Mouse (Mus musculus) right cerebral cortex, postnatal 4 days (tissue): ENCODE results near the gene Anapc7.
"Not testable (repeated sequence)": the region's sequence is repeated elsewhere in the genome, so short reads cannot be mapped to it uniquely, and the experiment has no call there.

ENCODE experiments used
- DNase-seq: peaks from one replicate; pipeline ENCODE4 v3.0.0-alpha.2; 2022

Gene Anapc7

DNA sequence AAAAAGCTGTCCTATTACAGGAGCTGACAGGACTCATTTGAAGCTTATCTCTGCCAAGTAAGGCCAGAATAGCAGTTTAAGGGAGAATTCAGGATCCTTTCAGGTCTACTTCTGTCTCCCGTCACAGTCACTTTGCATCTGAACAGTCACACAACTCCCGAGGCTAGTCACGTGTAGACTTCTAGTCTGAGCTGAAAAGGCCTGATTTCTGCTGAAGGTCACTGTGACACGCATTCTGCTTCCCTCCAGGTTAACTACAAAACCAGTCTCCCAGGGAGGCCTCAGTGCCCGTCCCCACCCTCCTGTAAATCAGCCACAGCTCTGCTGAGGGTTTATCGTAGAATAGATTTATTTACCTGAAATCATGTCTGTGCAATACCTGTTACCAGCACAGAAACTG, 31.7 kb downstream of the Anapc7 start:
- no peak for DNase-seq

DNA sequence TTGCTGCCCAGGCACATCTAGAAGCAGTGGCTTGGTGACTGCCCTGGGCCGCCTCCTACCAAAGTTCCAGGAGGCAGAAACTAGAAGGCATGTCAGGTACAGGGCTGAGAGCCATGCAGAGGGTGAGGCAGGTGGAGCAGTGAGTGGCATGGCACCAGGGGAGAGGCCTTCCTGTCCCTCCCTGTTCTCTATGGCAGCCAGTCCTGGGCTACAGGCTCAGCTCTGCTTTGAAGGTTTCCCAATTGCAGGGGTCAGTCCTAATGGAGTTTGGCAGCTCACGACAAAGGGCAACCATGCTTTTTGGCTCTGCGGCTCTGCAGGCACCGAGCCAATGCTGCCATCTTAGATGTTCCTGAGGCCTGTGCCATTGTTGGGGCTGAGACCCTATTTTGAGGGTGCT, 32.9 kb downstream of the Anapc7 start:
- no peak for DNase-seq

DNA sequence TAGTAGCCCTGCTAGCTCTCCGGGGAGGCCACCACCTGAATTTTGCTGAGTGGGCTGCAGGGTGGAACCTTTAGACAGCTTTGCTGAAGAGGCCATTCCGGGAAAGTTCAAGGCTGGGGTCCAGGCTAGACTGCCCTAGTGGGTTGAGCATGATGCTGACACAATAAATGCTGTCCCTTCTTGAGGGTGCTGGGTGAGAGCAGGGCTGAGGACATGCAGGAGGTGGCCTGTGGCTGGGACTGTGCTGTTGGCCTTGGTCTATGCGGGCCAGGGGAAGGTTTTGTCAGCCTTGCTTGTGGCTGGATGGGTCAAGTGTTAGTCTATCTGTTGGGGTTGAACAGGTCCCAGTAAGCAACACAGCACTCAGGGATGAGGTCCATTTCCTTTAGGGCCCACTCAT, 33.4 kb downstream of the Anapc7 start:
- DNase-seq, result no peak

DNA sequence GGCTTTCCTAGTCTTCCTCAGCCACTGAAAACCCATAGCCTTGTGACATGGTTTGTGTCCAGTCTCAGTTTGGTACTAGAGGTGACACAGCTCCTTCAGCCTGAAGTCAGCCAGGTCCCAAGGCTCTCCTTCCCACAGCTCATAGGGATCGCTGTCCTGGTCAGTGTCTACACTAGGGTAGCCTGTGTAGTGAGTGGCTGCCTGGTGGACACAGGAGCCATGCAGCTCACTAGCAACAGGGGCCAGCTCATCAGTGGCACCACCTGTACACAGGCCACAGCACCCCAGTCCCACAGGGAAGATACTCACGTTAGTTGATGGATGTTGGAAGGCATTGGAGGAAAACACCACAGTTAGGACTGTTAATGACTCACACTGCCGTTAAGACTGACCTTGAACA, 34.1 kb downstream of the Anapc7 start:
- no peak for DNase-seq

DNA sequence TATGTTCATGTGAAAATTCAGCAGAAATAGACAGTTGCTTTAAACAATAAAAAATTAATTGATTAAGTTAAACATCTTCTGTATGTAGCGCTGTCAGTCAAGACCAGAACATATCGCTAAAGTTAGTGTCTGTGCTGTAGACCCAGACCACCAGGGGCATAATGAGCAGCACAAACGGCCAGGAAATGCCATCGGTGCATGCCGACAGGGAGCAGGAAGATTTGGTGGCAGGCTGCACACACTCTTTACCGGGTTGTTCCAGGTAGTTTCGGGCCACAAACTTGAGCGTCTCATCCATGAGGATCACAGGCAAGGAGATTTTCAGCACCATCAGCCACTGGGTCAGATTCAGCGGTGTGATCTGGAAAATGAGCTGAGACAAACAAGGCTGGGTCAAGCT, 35.6 kb downstream of the Anapc7 start:
- not testable (repeated sequence) for DNase-seq

DNA sequence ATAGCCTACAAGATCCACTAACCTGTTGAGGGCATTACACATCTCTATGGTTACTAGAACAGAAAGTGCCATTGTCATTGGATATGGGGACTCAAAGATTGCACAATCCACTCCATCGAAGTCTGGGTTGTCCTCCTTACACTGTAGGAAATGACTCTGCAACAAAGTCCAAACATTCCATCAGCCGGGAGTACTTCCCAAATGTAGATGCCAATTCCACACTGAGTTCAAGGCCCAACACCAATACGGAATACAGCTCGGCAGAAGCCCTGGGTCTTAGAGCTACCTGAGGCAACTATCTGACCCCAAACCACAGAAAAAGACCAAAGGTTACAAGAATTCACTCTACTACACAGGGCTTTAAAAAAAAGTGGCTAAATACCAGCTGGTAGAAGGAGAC, 36.6 kb downstream of the Anapc7 start:
- DNase-seq, result no peak

DNA sequence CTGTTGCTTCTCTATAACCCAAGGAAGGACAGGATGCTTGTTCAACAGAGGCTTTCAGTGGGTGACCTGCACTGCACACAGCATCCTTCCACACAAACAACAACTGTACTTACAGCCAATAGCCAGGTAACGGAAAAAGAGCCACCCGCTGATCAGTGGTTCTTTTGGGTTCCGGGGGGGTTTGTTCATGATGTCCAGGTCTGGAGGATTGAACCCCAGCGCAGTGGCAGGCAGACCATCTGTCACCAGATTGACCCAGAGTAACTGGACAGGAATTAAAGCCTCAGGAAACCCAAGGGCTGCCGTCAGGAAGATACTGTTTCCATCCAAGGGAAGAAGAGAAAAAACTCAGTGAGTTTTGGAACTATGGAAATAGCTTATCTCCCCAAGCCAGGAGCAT, 37.8 kb downstream of the Anapc7 start:
- no peak for DNase-seq

DNA sequence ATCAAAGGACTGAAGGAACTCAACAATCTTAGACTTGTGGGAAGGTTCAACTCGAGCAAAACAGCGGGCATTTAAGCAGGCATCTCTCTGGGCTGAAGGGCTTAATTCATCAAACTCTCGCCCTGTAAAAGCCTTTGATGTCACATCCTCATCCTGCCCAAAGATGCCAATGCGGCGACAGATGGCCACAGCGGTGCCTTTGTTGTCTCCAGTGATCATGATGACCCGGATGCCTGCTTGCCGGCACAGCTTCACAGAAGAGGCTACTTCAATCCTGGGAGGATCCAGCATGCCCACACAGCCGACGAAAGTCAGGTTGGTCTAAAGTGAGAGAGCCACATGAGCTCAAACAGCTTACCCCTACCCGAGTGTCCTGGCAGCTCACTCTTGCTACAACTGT, 39.2 kb downstream of the Anapc7 start:
- DNase-seq, result no peak

DNA sequence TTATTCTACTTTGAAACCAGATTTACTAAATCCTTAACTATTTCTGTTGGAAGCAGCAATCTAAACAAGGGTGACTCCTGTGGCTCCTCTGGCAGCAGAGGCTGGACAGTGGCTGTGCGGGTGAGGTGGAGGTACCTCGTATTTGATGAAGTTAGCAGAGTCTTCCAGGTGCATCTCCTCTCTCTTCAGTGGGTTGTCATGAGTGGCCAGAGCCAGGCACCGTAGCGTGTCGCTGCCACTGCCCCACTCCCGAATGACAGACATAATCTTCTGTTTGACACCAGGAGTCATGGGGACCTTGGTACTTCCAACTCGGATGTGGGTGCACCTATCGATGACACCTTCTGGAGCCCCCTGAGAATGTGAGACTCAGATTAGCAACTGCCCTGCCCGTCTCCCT, 39.9 kb downstream of the Anapc7 start:
- DNase-seq, result no peak

DNA sequence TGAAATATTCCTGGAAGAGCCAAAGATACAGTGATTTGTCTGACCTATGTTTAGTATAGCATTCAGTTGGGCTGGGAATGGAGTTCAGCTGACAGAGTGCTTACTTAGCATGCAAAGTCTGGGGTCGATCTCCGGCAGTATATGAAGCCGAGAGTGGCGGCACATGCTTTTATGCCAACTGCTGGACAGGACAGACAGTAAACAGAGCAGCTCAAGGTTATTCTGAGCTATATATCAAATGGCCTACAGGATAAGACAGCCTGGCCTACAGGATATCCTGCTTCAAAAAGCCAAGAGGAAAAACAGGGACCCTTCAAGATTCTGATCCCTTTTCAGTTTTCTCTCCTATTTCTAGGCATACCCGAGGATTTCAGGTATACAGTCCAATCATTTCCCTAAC, 50.2 kb downstream of the Anapc7 start:
- DNase-seq, result no peak

DNA sequence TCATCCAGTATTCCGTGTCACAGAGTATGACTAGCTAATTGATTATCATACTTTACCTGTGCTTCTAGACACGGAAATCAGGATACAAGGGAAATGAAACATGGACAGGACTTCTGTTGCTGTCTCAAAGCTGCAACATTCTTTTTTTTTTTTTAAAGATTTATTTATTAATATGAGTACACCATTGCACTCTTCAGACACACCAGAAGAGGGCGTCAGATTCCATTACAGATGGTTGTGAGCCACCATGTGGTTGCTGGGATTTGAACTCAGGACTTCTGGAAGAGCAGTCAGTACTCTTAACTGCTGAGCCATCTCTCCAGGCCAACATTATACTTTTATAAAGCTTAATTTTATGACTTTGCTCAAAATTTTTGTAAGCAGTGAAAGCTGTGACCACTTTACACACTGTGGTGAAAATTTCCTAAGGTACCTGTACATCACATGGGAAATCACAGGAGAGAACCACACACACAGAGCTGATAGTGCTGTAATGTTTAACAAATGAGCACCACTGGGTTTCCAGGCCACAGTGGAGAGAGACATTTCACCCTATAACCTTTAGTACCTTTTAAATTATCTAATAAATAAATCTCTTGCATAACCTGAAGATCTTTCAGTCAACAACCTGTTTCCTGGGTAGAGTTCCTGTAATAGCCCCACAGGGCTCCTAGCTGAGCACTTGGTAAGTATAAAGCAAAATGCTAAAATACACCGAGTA, 53.3 kb downstream of the Anapc7 start:
- DNase-seq, result no peak

DNA sequence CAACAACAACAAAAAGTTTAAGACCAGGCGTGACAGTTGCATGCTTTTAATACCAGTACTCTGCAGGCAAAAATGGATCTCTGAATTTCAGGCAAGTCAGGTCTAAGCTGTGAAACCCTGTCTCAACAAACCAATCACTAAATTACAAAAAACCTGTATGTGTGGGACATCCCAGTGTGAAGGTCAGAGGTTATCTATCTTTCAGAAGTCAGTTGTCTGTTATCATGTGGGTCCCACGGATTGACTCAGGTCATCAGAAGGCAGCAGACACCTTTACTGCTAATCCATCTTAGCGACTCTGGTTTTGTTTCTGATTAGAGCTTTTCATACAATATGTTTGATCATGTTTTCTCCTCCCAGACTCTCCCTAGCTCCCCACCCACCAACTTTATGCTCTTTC, 54.6 kb downstream of the Anapc7 start:
- DNase-seq, result no peak

DNA sequence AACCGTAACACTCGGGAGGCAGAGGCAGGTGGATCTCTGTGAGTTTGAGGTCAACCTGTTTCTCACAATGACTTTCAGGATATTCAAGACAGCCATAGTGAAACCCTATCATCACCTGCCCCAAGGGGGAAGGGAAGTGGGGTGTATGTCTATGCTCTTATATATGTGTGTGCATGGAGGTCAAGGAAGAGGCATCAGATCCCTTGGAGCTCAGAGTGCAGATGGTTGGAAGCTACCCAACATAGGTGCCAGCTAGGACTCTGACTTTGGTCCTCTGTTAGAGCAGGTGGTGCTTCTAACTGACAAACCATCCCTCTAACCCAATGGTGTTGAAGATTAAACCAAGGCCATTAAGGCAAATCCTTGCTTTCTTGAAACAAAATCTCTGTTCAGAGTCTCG, 56.0 kb downstream of the Anapc7 start:
- DNase-seq, result no peak

DNA sequence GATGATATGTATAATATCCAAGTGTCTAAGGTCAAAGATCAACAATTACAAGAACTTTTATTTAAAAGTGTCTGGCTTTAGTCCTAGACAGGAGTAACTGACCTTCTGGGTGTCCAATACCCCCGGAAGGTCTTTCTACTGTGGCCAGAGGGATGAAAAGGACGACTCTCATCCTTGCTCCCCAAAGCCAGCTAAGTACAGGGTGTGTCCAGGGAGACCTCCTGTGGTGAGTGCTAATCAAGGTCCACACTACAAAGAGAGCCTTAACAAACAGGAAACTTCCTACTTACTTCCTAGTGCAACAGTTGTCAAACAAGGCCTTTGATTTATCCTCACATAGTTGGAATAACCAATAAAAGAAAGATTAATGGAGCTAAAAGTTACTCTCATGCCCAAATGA, 57.6 kb downstream of the Anapc7 start:
- DNase-seq, result no peak

DNA sequence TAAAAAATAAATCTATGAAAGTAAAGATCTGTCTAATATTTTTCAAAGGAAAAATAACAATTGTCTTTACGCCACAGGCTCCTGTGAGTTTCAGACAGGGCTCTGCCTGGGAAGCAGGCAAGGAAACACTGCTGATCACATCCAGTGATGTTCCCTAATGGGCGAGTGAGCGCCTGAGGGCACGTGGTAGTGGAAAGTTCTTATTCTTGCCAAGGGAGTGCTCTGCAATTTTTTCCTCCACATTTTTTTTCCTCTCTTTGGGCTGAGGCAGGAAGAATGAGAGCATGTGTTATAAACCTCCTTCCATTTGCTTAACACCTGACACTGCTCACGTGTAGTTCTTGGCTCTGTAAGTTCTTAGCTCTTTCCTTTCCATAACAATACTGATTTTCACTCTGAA, 60.4 kb downstream of the Anapc7 start:
- no peak for DNase-seq

DNA sequence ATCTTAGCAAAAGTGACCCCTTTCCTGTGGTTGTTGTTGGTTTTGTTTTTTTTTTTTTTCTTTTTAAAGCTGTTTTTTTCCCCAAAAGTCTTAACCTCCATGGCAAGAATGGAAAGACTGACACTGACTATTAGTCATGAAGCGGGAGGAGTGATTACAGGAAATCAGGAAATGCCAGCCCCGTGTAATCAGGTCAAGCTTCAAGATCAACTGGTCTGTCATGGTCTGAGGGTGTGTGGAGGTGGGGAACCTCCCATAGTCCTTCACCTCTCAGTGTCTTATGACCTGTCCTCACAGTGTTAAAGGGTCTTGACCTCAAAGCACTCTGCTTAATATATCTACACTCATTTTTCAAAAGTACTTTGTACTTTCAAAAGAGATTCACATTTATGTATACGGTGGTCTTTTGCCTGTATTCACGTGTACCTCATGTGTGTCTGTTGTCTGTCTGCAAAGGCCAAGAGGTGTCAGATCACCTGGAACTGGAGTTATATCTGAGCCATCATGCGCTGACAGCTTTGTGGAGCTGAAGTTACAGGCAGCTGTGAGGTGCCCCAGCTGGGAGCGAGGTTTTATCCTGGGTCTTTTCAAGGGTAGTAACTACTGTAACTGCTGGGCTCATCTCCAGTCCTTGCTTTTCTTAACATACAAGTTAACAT, 61.4 kb downstream of the Anapc7 start:
- no peak for DNase-seq

DNA sequence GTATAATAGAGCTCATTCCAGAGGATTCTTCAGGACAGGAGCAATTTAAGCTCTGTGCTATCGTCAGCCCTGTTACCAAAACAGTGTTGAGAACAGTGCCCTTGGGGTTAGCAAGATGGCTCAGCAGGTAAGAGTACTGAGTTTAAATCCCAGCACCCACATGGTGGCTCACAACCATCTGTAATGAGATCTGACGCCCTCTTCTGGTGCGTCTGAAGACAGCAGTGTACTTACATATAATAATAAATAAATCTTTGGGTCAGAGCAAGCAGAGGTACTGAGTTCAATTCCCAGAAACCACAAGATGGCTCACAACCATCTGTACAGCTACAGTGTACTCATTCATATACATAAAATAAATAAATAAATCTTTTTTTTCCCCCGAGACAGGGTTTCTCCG, 64.8 kb downstream of the Anapc7 start:
- not testable (repeated sequence) for DNase-seq

DNA sequence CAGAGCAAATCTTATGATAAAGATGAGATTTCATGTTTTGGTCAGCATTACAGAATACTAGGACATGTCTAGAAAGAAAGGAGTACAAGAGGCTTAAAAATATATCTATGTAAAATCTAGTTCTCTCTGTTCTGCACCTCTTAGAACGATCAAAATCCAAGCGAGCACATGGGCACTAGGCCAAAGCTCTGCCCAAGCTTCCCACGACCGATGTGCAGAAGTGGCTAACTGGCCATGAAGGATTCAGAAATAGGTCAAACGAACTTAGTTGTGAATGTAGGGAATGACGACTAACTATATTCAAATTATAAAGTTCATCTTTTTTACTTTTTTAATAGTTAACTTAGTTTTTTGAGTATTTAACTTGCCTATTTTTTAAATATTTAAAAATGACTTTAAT, 66.3 kb downstream of the Anapc7 start:
- no peak for DNase-seq

DNA sequence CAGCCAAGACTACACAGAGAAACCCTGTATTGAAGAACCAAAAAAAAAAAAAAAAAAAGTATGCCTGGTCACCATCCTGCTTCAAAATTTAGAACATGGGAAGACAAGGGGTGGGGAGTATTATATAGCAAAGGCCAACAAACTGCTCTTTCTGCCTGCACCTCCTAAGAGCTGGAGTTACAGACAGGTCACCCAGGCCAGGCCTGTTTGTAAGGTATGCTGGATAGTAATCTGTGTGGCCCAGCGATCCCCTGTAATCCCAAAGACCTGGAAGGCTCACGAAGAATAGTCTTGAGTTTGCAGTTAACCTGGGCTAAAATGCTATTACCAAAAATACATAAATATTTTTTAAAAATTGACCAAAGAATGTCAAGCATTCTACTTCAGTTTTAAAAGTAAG, 68.7 kb downstream of the Anapc7 start:
- no peak for DNase-seq

DNA sequence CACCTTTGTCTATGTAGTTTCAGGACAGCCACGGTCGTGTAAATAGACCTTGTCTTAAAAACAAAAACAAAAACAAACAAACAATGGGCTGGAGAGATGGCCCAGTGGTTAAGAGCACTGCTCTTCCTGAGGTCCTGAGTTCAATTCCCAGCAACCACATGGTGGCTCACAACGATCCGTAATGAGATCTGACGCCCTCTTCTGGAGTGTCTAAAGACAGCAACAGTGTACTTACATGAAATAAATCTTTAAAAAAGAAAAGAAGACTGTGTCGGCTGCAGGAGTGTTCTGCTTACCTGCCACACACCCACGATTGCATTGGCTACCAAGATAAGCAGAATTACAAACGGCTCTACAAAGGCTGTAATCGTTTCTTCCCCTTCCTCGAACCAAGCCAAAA, 69.9 kb downstream of the Anapc7 start:
- no peak for DNase-seq

DNA sequence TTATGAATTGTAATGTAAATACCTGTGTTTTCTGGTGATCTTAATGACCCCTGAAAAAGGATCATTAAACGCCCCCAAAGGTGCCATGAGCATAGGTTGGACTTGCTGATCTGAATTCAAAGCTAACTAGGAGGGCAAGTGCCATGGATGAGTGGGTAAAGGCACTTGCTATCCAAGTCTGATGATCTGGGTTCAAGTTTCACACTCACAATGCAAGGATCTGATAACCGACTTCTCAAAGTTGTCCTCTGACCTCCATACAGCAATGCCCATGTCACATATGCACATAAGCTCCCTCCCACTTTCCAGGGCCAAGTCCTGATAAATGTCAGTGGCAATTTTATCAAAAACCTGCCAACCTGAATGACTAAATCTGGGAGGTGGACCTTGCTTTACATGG, 71.5 kb downstream of the Anapc7 start:
- no peak for DNase-seq

DNA sequence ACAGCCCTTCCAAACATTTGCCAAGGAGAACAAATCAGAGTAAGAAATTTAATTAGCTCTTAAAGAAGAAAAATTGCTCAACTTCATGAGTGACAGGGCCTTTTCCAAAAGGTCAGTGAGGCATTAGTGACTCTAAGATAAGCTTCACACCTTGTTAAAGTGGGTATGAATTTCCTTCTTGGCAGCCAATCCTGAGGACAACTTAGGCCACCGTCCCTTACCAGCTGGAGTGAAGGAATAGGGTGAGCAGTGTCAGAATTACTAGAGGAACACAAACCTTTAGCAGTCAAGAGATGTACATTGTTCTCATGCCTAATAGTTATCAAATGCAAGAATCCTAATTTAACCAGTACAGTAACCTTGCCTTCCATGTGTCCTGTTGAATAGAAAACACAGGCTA, 73.0 kb downstream of the Anapc7 start:
- no peak for DNase-seq
